Mouse (Mus musculus) intestine, postnatal 0 days (tissue): ENCODE results near the gene Rnf150. TPM values are rescaled to one million over a fixed set of nuclear protein-coding genes. Genes with fewer than 3 reads are reported as not detected.

ENCODE experiments used
- ATAC-seq: fragments of 200-750 bp; cut with Nextera tagmentation; 2 replicates; pipeline ENCODE4 v1.8.0; 2017; ENCODE audit warnings: mild to moderate bottlenecking, moderate TSS enrichment, moderate library complexity
- H3K27ac ChIP-seq: fragments of 300-500 bp; sonication (generic); 2 replicates; pipeline ENCODE4 v1.5.1; 2014; ENCODE audit warnings: mild to moderate bottlenecking, low read depth, low read length, moderate library complexity
- H3K27me3 ChIP-seq: fragments of 300-500 bp; sonication (generic); replicated peaks from 2 replicates; pipeline ENCODE4 v1.6.1; 2014; ENCODE audit warnings: low read length, mixed read lengths; ENCODE audit not compliant: control insufficient read depth, insufficient read depth
- H3K36me3 ChIP-seq: fragments of 300-500 bp; sonication (generic); 2 replicates; pipeline ENCODE4 v1.6.1; 2014; ENCODE audit warnings: mild to moderate bottlenecking, moderate library complexity; ENCODE audit not compliant: control insufficient read depth, insufficient read depth
- H3K4me1 ChIP-seq: fragments of 300-500 bp; sonication (generic); replicated peaks from 2 replicates; pipeline ENCODE4 v1.6.1; 2014; ENCODE audit warnings: antibody characterized with exemption, low read length, mixed read lengths; ENCODE audit not compliant: control insufficient read depth, insufficient read depth
- H3K4me2 ChIP-seq: fragments of 300-500 bp; sonication (generic); replicated peaks from 2 replicates; pipeline ENCODE4 v1.6.1; 2014; ENCODE audit warnings: low read depth, mild to moderate bottlenecking, moderate library complexity
- H3K4me3 ChIP-seq: fragments of 300-500 bp; sonication (generic); 2 replicates; pipeline ENCODE4 v1.5.1; 2014; ENCODE audit warnings: low read depth, low read length
- H3K9ac ChIP-seq: fragments of 300-500 bp; sonication (generic); 2 replicates; pipeline ENCODE4 v1.6.1; 2014; ENCODE audit warnings: mild to moderate bottlenecking, low read depth, low read length
- H3K9me3 ChIP-seq: fragments of 300-500 bp; sonication (generic); 2 replicates; pipeline ENCODE4 v1.6.1; 2016; ENCODE audit warnings: mixed run types; ENCODE audit not compliant: control insufficient read depth
- CTCF ChIP-seq: sonication (generic); IDR thresholded peaks from 2 replicates; pipeline ENCODE4 v1.5.1; 2016; ENCODE audit warnings: low read depth, mild to moderate bottlenecking, control low read depth, antibody characterized with exemption, moderate library complexity
- WGBS: fragments of 180-500 bp; shearing (Covaris S2); extraction: QIAGEN DNeasy Blood & Tissue Kit; methylation state at CpG from one replicate; pipeline ENCODE4 v1.1.7; 2014; 5-methylcytosine and 5-hydroxymethylcytosine counted together
- polyA plus RNA-seq: library from polyadenylated mRNA; unstranded; fragments of >200 nt; fragmentation: Nextera tagmentation; extraction: Ambion mirVana; gene quantifications from 2 replicates; pipeline ENCODE4 v1.2.1, GENCODE M21; 2015

Rnf150 gene
- 0.38 and 0.53 TPM in 2 replicates for polyA plus RNA-seq

GRCm38 (mm10) chr8:82863041-82863744, at the start of gene Rnf150:
Rnf150 (plus strand) TSS chr8:82863356.
- Histone ChIP-seq H3K9ac (peak within 1 kb of the TSS; percentile 55), H3K9me3 (no peaks in the 10 kb centered on the region), H3K27ac (0 out of 2 replicates have a peak within 1 kb of the TSS, but pooled peaks have one; percentile 28), H3K4me1 (no peaks in the 10 kb centered on the region), H3K4me2 (peak within 1 kb of the TSS; percentile 99), H3K27me3 (0 out of 2 replicates have a peak, but pooled peaks cover 2% of the 10 kb centered on the region), H3K36me3 (no peaks in the 10 kb centered on the region), H3K4me3 (peak within 1 kb of the TSS; percentile 75)
- ATAC-seq, result peak; percentile 53
- TF ChIP-seq CTCF, result peak; percentile 87
- WGBS, result under 1% methylated on average over 37 of the region's 39 CpGs

DNA sequence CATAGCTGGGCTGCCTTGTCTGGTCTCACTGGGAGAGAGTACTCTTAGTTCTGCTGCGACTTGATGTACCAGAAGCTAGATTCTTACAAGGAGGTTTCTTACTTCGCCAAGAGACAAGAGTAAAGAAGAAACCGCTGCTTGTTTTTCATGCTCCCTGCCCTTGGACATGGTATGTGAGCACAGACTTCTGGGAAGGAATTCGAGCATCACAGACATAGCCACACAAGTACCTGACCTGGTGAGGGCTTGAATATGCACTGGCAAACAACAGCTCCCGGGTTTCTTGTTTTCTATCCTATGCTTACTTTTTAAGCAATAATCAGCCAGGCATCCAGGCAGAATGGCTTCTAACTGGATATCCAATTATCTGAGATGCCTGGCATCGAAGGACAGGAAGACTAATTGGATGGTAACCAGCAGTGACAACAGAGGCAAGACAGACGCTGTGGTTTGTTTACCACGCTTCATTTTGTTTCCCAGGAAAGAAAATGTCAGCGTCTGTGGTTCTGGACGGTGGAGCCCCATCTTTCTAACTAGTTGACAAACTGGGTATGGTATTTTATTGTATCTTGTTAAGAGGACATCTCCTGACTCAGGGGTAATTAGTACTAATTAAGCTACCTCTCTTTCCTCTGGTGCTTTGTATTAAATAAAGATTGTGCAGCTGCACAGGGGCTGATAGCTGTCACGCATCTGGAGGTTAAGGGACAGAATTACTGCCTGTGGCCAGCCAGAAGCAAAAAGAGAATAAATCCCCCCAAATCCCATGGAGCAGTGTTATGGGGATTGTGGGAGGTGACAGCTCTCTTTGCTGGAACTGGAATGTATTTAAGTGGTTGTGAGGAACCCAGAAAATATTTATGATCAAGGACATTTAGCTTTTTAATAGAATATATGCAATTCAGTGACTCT, 36.8 kb upstream of the Rnf150 start:
- no peaks in the 10 kb centered on the region for H3K4me1 ChIP-seq
- TF ChIP-seq CTCF, result no peak
- H3K9ac ChIP-seq, result no peak overlapping the region
- H3K27me3 ChIP-seq, result no peaks in the 10 kb centered on the region
- WGBS, result 62% methylated on average over 11 of the region's 11 CpGs
- H3K9me3 ChIP-seq, result no peaks in the 10 kb centered on the region
- H3K4me2 ChIP-seq, result no peak overlapping the region
- ATAC-seq, result no peak
- no peaks in the 10 kb centered on the region for H3K36me3 ChIP-seq
- no peak overlapping the region for H3K27ac ChIP-seq
- H3K4me3 ChIP-seq, result no peak overlapping the region

DNA sequence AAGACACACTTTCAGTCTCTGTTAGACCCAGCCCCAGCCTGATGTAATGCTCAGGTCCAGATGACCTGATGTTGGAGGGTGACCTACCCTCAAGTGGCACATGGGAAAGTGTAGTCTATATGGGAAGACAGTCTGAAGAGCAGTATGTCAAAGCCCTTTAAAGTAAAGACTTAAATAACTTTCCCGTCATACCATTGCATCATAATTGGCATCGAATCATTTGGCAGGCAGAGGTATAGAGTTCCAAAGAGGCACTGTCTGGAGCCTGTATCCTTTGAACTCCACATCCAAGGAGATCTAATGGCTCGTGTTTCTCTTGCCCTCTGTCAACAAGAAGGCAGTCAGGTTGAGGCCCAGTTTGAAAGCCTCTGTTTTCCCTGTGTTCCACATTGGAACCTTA, 22.7 kb upstream of the Rnf150 start:
- Histone ChIP-seq H3K4me2 (no peak overlapping the region), H3K9me3 (no peaks in the 10 kb centered on the region), H3K27ac (no peak overlapping the region), H3K9ac (no peak overlapping the region), H3K4me3 (no peak overlapping the region), H3K4me1 (no peaks in the 10 kb centered on the region), H3K27me3 (no peaks in the 10 kb centered on the region), H3K36me3 (no peaks in the 10 kb centered on the region)
- TF ChIP-seq CTCF, result no peak
- ATAC-seq, result no peak
- 73% methylated on average over 3 of the region's 3 CpGs for WGBS

DNA sequence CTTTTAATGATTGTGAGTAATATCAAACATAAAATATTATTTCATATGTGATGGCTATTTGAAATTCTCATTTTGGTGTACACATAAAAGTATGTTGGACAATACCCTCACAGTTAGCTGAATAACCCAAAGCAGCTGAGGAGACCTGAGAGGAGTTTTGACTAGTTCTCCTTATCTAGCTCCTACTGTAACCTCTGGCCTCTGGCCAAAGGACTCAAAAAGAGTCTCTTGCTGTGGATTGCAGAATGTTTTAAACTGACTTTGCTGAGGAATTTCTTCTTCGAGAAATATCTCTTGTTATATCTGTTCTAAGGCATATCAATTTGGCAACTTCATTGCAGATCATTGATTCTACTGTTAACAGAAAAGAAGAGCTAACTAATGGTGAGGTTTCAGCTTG, 22.2 kb upstream of the Rnf150 start:
- ATAC-seq, result no peak
- no peak overlapping the region for H3K27ac ChIP-seq
- no peak overlapping the region for H3K4me2 ChIP-seq
- H3K27me3 ChIP-seq, result no peaks in the 10 kb centered on the region
- 24% methylated on average over 1 of the region's 1 CpGs for WGBS
- no peaks in the 10 kb centered on the region for H3K9me3 ChIP-seq
- H3K4me3 ChIP-seq, result no peak overlapping the region
- H3K9ac ChIP-seq, result no peak overlapping the region
- no peaks in the 10 kb centered on the region for H3K4me1 ChIP-seq
- no peak for TF ChIP-seq CTCF
- no peaks in the 10 kb centered on the region for H3K36me3 ChIP-seq

GRCm38 (mm10) chr8:82841520-82842142, 21.5 kb upstream of the Rnf150 start:
- ATAC-seq, result no peak

DNA sequence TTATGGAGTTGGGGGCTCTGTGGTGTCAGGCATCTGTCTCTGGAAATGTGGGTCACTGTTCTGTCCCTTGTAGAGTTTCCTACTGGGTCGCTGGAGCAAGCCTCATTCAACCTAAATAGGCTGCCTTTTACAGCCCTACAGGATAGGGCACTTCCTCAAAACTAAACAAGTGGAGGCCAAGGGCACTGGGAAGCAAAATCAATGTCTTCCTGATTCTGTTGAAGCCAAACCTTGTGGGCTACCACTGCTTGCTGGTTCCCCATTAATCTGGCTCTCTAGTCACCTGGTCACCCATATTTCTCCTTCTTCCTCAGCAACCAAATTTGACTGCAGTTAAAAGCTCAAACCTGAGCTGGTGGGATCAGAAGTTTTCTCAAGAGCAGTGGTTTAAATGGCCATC, 19.5 kb upstream of the Rnf150 start:
- TF ChIP-seq CTCF, result no peak
- H3K9me3 ChIP-seq, result no peaks in the 10 kb centered on the region
- 31% methylated on average over 1 of the region's 1 CpGs for WGBS
- H3K4me1 ChIP-seq, result no peaks in the 10 kb centered on the region
- H3K4me3 ChIP-seq, result no peak overlapping the region
- no peak for ATAC-seq
- H3K36me3 ChIP-seq, result no peaks in the 10 kb centered on the region
- no peak overlapping the region for H3K9ac ChIP-seq
- H3K4me2 ChIP-seq, result no peak overlapping the region
- H3K27ac ChIP-seq, result no peak overlapping the region
- no peaks in the 10 kb centered on the region for H3K27me3 ChIP-seq

More at GRCm38 (mm10) chr8:82841520-82842142, 21.5 kb upstream of the Rnf150 start:
- 43% methylated on average over 6 of the region's 6 CpGs for WGBS
- TF ChIP-seq CTCF, result peak; percentile 69
- no peaks in the 10 kb centered on the region for H3K27me3 ChIP-seq
- H3K4me2 ChIP-seq, result no peak overlapping the region
- H3K9me3 ChIP-seq, result no peaks in the 10 kb centered on the region
- no peaks in the 10 kb centered on the region for H3K36me3 ChIP-seq
- H3K9ac ChIP-seq, result no peak overlapping the region
- H3K4me3 ChIP-seq, result no peak overlapping the region
- no peaks in the 10 kb centered on the region for H3K4me1 ChIP-seq
- no peak overlapping the region for H3K27ac ChIP-seq
